Mouse (Mus musculus) liver, adult 2 months (tissue): ENCODE measurements at regions not wholly inside any gene's neighbourhood (a gene's known extent, or its start where the extent isn't known, plus 50 kb on each side); places are given as distances from the start of the nearest gene placed in this dataset.

ENCODE experiments used
- CTCF ChIP-seq: fragments of 200-500 bp; IDR thresholded peaks from 2 replicates; pipeline ENCODE4 v1.5.1; 2011; ENCODE audit warnings: low read depth, low read length, control low read depth
- POLR2A ChIP-seq: fragments of 200-500 bp; IDR thresholded peaks from 2 replicates; pipeline ENCODE4 v1.6.1; 2011; ENCODE audit warnings: low read length, control low read depth; ENCODE audit not compliant: insufficient read depth; ENCODE audit errors: extremely low read depth

DNA sequence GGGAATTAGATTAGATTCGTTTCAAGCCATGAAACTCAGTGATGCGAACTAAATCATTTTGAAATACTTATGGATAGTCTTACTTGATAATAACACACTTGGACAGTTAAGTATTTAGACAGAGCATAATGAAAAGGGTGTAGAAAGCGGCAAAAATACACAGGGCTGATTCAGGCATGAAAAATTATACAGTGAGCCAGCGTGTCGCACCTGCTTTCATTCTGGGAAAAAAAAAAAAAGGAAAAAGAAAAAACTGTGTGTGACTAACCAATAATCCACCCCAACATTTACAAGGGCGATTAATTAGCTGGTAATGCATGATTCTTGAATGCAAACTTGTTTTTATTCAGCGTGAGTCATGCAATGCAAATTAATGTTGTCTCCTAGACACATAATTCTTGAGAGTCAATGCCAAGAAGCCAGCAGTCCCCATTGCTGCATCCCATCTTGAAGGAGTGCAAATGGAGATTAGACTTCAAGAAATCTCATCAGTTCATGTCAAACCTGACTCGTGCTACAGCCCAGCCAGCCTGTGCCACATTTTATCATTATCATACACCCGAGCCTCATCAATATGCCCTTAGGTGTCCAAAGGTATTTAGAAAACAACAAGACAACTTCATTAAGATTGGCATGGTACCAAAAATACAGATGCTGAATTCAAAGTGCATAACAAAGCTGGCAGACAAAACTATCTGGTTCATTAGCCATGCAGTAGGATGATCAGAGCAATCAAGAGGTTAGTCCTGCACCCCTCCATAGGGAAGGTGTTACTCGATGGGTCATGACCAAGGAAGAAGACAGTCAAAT, 714.9 kb downstream of the Efnb2 start:
- TF ChIP-seq CTCF (no peak), POLR2A (no peak)
